Comparison of ENCODE assay signal across 12 mouse cellular contexts in genomic region chr7:118119142-118119541, GRCm38 (mm10). TPM values are rescaled to one million over a fixed set of nuclear protein-coding genes. Genes with fewer than 3 reads are reported as not detected.
DNase-seq lines count a peak whose midpoint lies in the region; ATAC-seq and TF ChIP-seq lines count a peak whose summit lies in the region.
"Had no signal": no experiment of that assay in that cellular context is flagged by ENCODE, and none has a peak within 500 bp of the region (broad histone marks: within the 10 kb centered on the region; RNA-seq: fewer than 3 reads in every experiment).

No protein-coding gene starts in this region.

- no peak for TF ChIP-seq POLR2A in thymus, adult 2 months (IDR thresholded peaks at IDR 0.05; ENCODE audit: control insufficient read depth, extremely low read depth, insufficient read depth, low read length, poor library complexity)
- no peak for TF ChIP-seq POLR2A in lung, adult 2 months (IDR thresholded peaks at IDR 0.05; ENCODE audit: borderline replicate concordance, extremely low read depth, low read depth, low read length)

- DNase-seq in CD4-positive, CD25-positive, alpha-beta regulatory T cell, adult 2 months (ENCODE audit: low read depth, low spot score) = peak; percentile 44
- DNase-seq in thymus, adult 2 months = no peak
- no peak for DNase-seq in thymus, adult 18-20 months
- peak; percentile 53 for DNase-seq in lung, adult 2 months
- DNase-seq in yolk sac, embryonic 10.5 days (ENCODE audit: low spot score) = peak; percentile 64
- DNase-seq in ovary, postnatal 14 days (ENCODE audit: low spot score) = no peak
- DNase-seq in left cerebral cortex, postnatal 36 days (ENCODE audit: low spot score in 2 of 2) = no peak
- DNase-seq: cerebellum, adult 18-20 months; right cerebral cortex, postnatal 25 days had no signal

- WGBS in thymus, adult 2 months = 72% methylated on average over 2 of the region's 2 CpGs
- WGBS in lung, adult 2 months = 48% methylated on average over 2 of the region's 2 CpGs

- peaks cover 27% of the 10 kb centered on the region for H3K4me1 ChIP-seq in thymus, adult 2 months (replicated peaks; ENCODE audit: control insufficient read depth, insufficient read depth, low read length)
- H3K4me1 ChIP-seq in lung, adult 2 months (ENCODE audit: control insufficient read depth, insufficient read depth, low read length) = peaks cover 13% of the 10 kb centered on the region

- intact Hi-C loops in left cerebral cortex, postnatal 36 days (cut with DNase I) = no loop called here

- H3K36me3 ChIP-seq in thymus, adult 2 months (ENCODE audit: control insufficient read depth, insufficient read depth, low read length) = peaks cover 59% of the 10 kb centered on the region

- no peak for TF ChIP-seq CTCF in thymus, adult 2 months (IDR thresholded peaks at IDR 0.05; ENCODE audit: borderline replicate concordance, control insufficient read depth, extremely low read depth, insufficient read depth, low read length, poor library complexity)
- no peak for TF ChIP-seq CTCF in lung, adult 2 months (IDR thresholded peaks at IDR 0.05; ENCODE audit: insufficient read depth, low read length)

- H3K4me3 ChIP-seq in thymus, adult 2 months (ENCODE audit: control insufficient read depth, insufficient read depth, low read length) = no peak overlapping the region
- H3K4me3 ChIP-seq in lung, adult 2 months (replicated peaks; ENCODE audit: extremely low read depth, low read depth, low read length) = no peak overlapping the region
- H3K4me3 ChIP-seq: heart, embryonic 13.5 days had no signal

- peak overlapping the region; percentile 78 for H3K27ac ChIP-seq in thymus, adult 2 months (ENCODE audit: control insufficient read depth, insufficient read depth, low read length)

- H3K27me3 ChIP-seq in thymus, adult 2 months (ENCODE audit: control insufficient read depth, insufficient read depth, low read length) = no peaks in the 10 kb centered on the region
- H3K27me3 ChIP-seq: heart, embryonic 13.5 days had no signal

- no peak for ATAC-seq in CD4-positive, CD25-positive, alpha-beta regulatory T cell, adult 4 months
- ATAC-seq: hindbrain, embryonic 16.5 days had no signal

RNA-seq across cellular contexts. Expression of gene Rps15a, which starts 3.2 kb away (rescaled TPM):
- polyA plus RNA-seq in CD4-positive, CD25-positive, alpha-beta regulatory T cell, adult 4 months (2017; shearing (Covaris generic)) = 1,000 to 10,000 TPM; 1,509 to 3,003 TPM
- polyA plus RNA-seq in thymus, adult 2 months (2012; rRNA removed) = 1,244 and 1,382 TPM in 2 replicates
- 435 and 792 TPM in 2 replicates for polyA plus RNA-seq in lung, adult 2 months (2012; rRNA removed)
- 100 to 1,000 TPM; 359 to 374 TPM for total RNA-seq in left cerebral cortex, postnatal 36 days (2021)

RNA-seq across cellular contexts. Expression of gene Arl6ip1, which starts 10.3 kb away (rescaled TPM):
- polyA plus RNA-seq in CD4-positive, CD25-positive, alpha-beta regulatory T cell, adult 4 months (2017; shearing (Covaris generic)) = 100 to 1,000 TPM; 637 to 665 TPM
- 216 and 232 TPM in 2 replicates for polyA plus RNA-seq in thymus, adult 2 months (2012; rRNA removed)
- polyA plus RNA-seq in lung, adult 2 months (2012; rRNA removed) = 58.1 and 110 TPM in 2 replicates
- 100 to 1,000 TPM; 249 to 254 TPM for total RNA-seq in left cerebral cortex, postnatal 36 days (2021)

Comparison
In these comparisons a context has a peak if more than half of its experiments do, and no peak if none do; other contexts are left out.
1. DNase-seq: peak in CD4-positive, CD25-positive, alpha-beta regulatory T cell, adult 2 months (single experiment), lung, adult 2 months (single experiment) and yolk sac, embryonic 10.5 days (single experiment); none in thymus, adult 2 months (single experiment), thymus, adult 18-20 months (0 of 2), ovary, postnatal 14 days (single experiment) and left cerebral cortex, postnatal 36 days (0 of 2).